Mouse (Mus musculus) heart, embryonic 11.5 days (tissue): ENCODE measurements around the gene Cbx1. TPM values are rescaled to one million over a fixed set of nuclear protein-coding genes. Genes with fewer than 3 reads are reported as not detected.

Experiments
- ATAC-seq: fragments of 200-750 bp; cut with Nextera tagmentation; replicated peaks from 2 replicates; pipeline ENCODE4 v1.8.0; 2017; ENCODE audit warnings: moderate library complexity; ENCODE audit not compliant: insufficient number of reproducible peaks, low FRiP score, low TSS enrichment
- H3K27ac ChIP-seq: fragments of 300-500 bp; sonication (generic); 2 replicates; pipeline ENCODE4 v1.5.1; 2014; ENCODE audit warnings: mild to moderate bottlenecking, low read depth, low read length
- H3K27me3 ChIP-seq: fragments of 300-500 bp; sonication (generic); 2 replicates; pipeline ENCODE4 v1.6.1; 2014; ENCODE audit warnings: mild to moderate bottlenecking, low read length, mixed read lengths; ENCODE audit not compliant: control insufficient read depth, insufficient read depth
- H3K36me3 ChIP-seq: fragments of 300-500 bp; sonication (generic); 2 replicates; pipeline ENCODE4 v1.6.1; 2014; ENCODE audit warnings: mild to moderate bottlenecking, low read length, moderate library complexity, mixed read lengths; ENCODE audit not compliant: control insufficient read depth, insufficient read depth
- H3K4me1 ChIP-seq: fragments of 300-500 bp; sonication (generic); 2 replicates; pipeline ENCODE4 v1.6.1; 2014; ENCODE audit warnings: low read length; ENCODE audit not compliant: control insufficient read depth, insufficient read depth
- H3K4me2 ChIP-seq: fragments of 300-500 bp; sonication (generic); 2 replicates; pipeline ENCODE4 v1.6.1; 2014; ENCODE audit warnings: mild to moderate bottlenecking, moderate library complexity
- H3K4me3 ChIP-seq: fragments of 300-500 bp; sonication (generic); 2 replicates; pipeline ENCODE4 v1.5.1; 2014; ENCODE audit warnings: low read depth, low read length
- H3K9ac ChIP-seq: fragments of 300-500 bp; sonication (generic); 2 replicates; pipeline ENCODE4 v1.6.1; 2014; ENCODE audit warnings: mild to moderate bottlenecking, low read depth, low read length, moderate library complexity
- H3K9me3 ChIP-seq: fragments of 300-500 bp; sonication (generic); replicated peaks from 2 replicates; pipeline ENCODE4 v1.6.1; 2016; ENCODE audit warnings: low read length; ENCODE audit not compliant: control insufficient read depth
- WGBS: fragments of 180-500 bp; shearing (Covaris S2); extraction: QIAGEN DNeasy Blood & Tissue Kit; methylation state at CpG from one replicate; pipeline ENCODE4 v1.1.7; 2014; ENCODE audit not compliant: insufficient replicate concordance; 5-methylcytosine and 5-hydroxymethylcytosine counted together
- polyA plus RNA-seq: library from polyadenylated mRNA; unstranded; fragments of >200 nt; fragmentation: Nextera tagmentation; extraction: Ambion mirVana; gene quantifications from 2 replicates; pipeline ENCODE4 v1.2.1, GENCODE M21; 2014

Cbx1 gene
- polyA plus RNA-seq, 1 experiment from 2014 or later = 60.0 TPM

DNA sequence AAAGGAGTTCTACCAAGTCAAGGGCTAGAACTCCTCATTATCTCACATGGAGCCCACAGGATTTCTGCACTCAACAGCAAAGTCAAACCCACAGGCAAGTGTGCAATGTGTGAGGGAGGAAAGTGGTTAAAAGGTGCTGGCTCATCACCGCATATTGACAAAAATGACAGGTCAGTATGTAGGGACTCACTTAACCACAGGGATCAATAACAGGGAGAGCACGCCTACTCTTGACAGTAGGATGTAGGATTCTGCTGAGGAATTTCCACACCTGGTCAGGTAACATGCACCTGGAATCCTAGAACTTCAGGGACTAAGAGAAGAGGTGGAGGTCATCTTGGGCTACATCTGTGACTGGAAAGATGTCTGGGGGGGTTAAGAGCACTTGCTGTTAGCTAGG, 27.0 kb downstream of the Cbx1 start:
- H3K4me3 ChIP-seq = no peak overlapping the region
- no peaks in the 10 kb centered on the region for H3K27me3 ChIP-seq
- H3K36me3 ChIP-seq = peaks cover 37% of the 10 kb centered on the region
- ATAC-seq = no peak
- whole genome bisulfite sequencing = 100% methylated on average over 2 of the region's 2 CpGs
- H3K4me2 ChIP-seq = no peak overlapping the region
- H3K9me3 ChIP-seq = no peaks in the 10 kb centered on the region
- no peaks in the 10 kb centered on the region for H3K4me1 ChIP-seq
- no peak overlapping the region for H3K9ac ChIP-seq
- H3K27ac ChIP-seq = no peak overlapping the region

DNA sequence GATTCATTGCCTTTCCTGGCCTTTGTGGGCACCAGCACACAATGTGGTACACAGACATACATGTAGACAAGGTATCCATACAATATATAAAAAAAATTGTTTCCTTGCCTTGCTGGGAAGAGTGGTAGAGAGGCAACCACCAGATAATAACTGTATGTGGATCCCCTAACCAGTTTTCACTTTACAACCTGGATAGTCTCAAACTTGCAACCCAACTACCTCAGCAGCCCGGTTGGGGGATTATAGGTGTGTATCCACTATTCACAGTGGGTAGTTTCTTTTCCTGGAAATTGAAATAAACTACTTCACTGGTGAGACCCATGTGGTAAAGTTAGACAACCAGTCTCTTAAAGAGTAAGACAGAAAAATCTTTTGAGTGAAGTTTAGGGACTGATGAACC, 27.6 kb downstream of the Cbx1 start:
- H3K4me2 ChIP-seq = no peak overlapping the region
- no peak for ATAC-seq
- peaks cover 43% of the 10 kb centered on the region for H3K36me3 ChIP-seq
- 90% methylated on average over 1 of the region's 1 CpGs for WGBS
- H3K27me3 ChIP-seq = no peaks in the 10 kb centered on the region
- H3K4me3 ChIP-seq = no peak overlapping the region
- no peak overlapping the region for H3K9ac ChIP-seq
- H3K27ac ChIP-seq = no peak overlapping the region
- no peaks in the 10 kb centered on the region for H3K9me3 ChIP-seq
- no peaks in the 10 kb centered on the region for H3K4me1 ChIP-seq

DNA sequence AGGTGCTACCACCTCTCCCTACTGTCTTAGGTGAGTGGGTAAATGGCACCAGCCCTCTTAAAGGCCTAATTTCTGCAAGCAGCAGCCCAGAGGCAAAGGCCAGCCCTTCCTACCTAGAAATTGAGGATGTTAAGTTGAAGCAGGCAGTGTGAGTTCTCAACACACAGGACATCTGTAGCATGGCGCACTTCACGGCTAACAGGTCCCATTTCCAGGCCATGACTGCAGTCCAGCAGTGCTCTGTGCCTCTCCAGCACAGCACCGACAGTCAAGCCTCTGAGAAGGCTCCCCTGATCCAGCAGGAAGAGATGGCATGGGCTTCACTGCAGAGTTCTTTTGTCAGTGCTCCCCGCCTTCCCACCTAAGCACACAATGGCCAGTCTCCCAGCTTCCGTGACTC, 28.1 kb downstream of the Cbx1 start:
- Histone ChIP-seq H3K27me3 (no peaks in the 10 kb centered on the region), H3K9ac (no peak overlapping the region), H3K4me3 (no peak overlapping the region), H3K9me3 (no peaks in the 10 kb centered on the region), H3K36me3 (peaks cover 48% of the 10 kb centered on the region), H3K4me1 (no peaks in the 10 kb centered on the region), H3K4me2 (no peak overlapping the region), H3K27ac (no peak overlapping the region)
- WGBS = 91% methylated on average over 5 of the region's 5 CpGs
- ATAC-seq = no peak

DNA sequence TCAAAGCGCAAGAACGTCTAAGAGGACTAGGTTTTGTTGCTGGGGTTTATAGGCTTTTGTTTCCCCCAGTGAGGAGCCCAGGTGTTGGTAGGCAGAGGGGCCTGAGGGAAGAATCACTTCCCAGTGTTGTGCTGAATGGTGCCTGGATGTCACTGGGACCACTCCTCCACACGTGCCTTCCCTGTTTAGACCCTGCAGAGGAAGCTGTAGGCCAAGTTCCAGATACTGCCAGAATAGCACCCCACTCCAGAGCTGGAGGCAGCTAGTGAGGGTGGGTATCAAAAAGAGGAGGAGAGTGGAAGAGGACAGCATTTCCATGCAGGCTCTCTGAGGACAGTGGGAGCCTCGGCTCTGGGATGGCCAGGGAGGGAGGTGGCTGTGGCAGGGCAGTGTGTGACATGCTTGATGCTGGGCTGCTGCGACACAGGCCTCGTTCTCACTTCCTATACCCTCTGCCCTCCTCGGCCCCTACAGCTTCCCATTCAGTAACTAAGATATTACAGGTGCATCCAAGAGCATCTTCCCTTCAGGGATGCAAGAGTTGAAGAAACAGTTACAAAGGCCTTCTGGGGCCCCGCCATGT, 29.3 kb downstream of the Cbx1 start:
- peaks cover 50% of the 10 kb centered on the region for H3K36me3 ChIP-seq
- H3K9me3 ChIP-seq = no peaks in the 10 kb centered on the region
- 84% methylated on average over 8 of the region's 8 CpGs for WGBS
- no peak for ATAC-seq
- H3K27ac ChIP-seq = no peak overlapping the region
- H3K9ac ChIP-seq = no peak overlapping the region
- H3K4me2 ChIP-seq = no peak overlapping the region
- peaks cover 8% of the 10 kb centered on the region for H3K4me1 ChIP-seq
- no peak overlapping the region for H3K4me3 ChIP-seq
- no peaks in the 10 kb centered on the region for H3K27me3 ChIP-seq

DNA sequence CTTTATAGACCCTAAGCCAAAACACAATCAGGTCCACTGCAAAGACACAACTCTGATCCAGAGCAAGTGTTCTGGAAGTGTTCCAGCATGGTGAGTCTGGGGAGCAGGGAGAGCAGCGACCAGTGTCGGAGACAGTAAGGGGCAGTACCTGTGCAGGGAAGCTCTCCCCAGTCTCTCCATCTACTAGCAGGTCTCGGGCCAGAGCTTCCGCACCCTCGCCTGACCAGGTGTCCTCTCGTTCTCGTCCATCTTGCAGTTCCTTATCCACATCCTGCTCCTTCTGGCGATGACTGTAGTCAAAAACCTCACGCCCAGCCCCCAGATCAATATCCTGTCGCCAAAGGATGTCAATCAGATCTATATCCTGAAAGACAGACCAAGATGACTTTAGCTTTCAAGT, 33.0 kb downstream of the Cbx1 start:
- Histone ChIP-seq H3K36me3 (peaks cover 46% of the 10 kb centered on the region), H3K27me3 (no peaks in the 10 kb centered on the region)
- 90% methylated on average over 10 of the region's 10 CpGs for WGBS

DNA sequence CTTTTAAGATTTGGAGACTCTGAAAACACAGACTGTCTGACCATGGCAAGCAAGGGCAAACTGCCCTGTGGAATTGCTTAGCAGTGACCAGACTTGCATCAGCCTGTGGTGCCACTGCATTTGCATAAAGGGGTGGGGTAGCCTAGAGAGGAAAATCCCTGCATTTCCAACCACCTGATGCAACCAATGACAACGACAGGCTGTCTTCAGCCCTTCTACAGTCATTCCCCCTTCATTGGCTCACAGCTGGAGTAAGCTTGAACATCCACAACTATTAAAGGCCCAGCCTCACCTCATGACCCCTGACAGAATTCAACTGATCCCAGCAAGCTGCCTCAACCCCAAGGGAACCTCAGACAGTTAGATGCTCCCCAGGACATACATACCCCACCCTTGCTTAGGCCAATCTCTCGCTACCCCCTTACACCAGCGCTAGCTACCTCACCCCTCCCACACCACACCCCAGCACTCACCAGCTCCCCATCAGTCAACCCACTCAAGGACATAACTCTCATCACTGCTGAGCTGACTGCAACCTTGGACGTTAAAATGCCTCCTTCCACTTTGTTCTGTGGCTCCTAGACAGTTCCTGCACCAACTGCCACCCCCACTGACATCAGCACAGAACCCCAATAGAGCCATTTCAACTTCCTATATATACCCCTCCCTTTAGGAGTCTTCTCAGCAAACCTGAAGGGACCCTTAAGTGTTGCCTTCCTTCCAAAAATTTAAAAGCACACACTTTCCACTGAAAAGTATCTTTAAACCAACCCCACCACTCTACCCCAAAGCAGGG, 33.9 kb downstream of the Cbx1 start:
- Histone ChIP-seq H3K9ac (no peak overlapping the region), H3K9me3 (no peaks in the 10 kb centered on the region), H3K36me3 (peaks cover 51% of the 10 kb centered on the region), H3K4me2 (peak overlapping the region; percentile 85), H3K27ac (no peak overlapping the region), H3K4me3 (peak overlapping the region; percentile 45; the same call in 1 of the 2 replicates), H3K27me3 (no peaks in the 10 kb centered on the region), H3K4me1 (peaks cover 51% of the 10 kb centered on the region)
- 48% methylated on average over 4 of the region's 4 CpGs for WGBS
- ATAC-seq = no peak

More for the DNA sequence above, 33.0 kb downstream of the Cbx1 start:
- Histone ChIP-seq H3K9ac (no peak overlapping the region), H3K4me2 (no peak overlapping the region), H3K9me3 (no peaks in the 10 kb centered on the region), H3K27ac (no peak overlapping the region), H3K4me3 (no peak overlapping the region), H3K4me1 (peaks cover 42% of the 10 kb centered on the region)
- ATAC-seq = no peak

DNA sequence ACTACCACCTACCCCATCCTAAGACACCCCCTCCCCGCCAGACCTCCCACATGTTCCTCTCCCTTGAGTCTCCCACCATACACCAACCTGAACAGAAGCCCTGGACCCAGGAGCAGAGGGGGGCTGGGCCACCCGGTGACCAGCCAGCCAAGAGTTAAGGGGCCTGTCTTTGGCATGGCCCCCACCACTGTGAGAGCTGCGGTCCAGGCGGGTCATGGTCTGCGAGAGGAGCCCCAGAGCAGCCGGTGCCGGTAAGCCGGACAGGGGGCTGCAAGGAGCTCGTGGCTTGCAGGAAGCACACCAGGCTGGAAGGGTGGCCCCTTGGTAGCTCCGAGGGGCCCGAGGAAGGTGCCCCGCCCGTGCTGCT, 34.5 kb downstream of the Cbx1 start:
- 0 out of 2 replicates have a peak, but pooled peaks have one; percentile 3 for ATAC-seq
- Histone ChIP-seq H3K4me3 (peak overlapping the region; percentile 45), H3K27ac (peak overlapping the region; percentile 78; the same call in 1 of the 2 replicates), H3K27me3 (no peaks in the 10 kb centered on the region), H3K9me3 (no peaks in the 10 kb centered on the region), H3K36me3 (peaks cover 45% of the 10 kb centered on the region), H3K4me2 (peak overlapping the region; percentile 85), H3K9ac (peak overlapping the region; percentile 58), H3K4me1 (peaks cover 56% of the 10 kb centered on the region)
- 10% methylated on average over 13 of the region's 13 CpGs for WGBS

DNA sequence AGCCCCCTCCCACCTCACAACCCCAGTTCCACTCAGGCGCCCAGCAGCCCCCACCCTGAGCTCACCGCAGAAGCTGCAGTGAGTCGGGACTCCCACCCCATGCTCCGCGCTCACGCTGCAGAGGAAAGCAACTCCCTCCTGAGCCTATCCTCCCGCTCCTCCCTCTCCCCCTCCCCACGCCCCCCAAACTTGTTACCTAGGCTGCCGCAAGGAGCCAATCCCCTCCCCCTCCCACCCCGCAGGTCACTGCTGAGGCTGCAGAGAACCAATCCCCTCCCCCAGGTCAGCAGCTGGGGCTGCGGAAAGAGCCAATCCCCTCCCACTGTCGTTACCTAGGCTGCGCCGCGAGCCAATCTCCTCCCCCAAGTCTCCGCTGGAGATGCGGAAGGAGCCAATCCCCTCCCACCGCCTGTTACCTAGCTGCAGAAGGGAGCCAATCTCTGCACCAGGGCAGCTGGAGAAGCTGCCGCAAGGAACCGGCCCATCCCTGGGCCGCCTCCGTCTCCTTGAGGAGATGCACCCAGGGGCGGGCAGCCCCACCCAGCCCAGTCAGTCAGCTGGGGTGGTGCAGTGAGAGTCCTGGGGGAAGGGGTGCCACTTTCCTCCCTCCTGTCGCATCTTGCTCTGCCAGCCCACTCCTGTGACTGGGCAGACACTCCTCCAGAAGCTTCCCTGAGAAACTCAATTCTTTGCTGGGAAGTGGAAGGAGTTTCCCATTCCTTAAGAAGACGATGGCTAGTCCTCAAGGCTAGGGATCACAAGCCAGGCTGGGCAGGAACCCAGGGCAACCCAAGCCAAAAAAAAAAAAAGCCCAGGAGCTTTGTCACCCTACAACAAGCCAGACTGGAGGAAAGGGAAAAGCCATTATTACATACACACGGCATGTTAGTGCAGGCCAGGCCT, 35.2 kb downstream of the Cbx1 start:
- Histone ChIP-seq H3K9me3 (no peaks in the 10 kb centered on the region), H3K4me2 (peak overlapping the region; percentile 85), H3K4me1 (peaks cover 56% of the 10 kb centered on the region), H3K36me3 (peaks cover 40% of the 10 kb centered on the region), H3K27me3 (no peaks in the 10 kb centered on the region), H3K9ac (peak overlapping the region; percentile 58), H3K27ac (peak overlapping the region; percentile 78), H3K4me3 (peak overlapping the region; percentile 45)
- WGBS = 1% methylated on average over 24 of the region's 26 CpGs
- ATAC-seq = peak; percentile 78
